Mouse (Mus musculus): ENCODE measurements around the gene Fermt1. TPM values are rescaled to one million over a fixed set of nuclear protein-coding genes. Genes with fewer than 3 reads are reported as not detected.

Gene Fermt1
- not detected for total RNA-seq (2021)
- long read RNA-seq, experiment 1, partial matches to known transcripts, result 0 of 1 reads
- long read RNA-seq, experiment 1, other reads (novel, unspliced or antisense), result 1 of 1 reads
- long read RNA-seq, experiment 2, result 0 reads

- peak; percentile 8 to 11 for DNase-seq
Measured at GRCm38 (mm10) chr2:132945326-132946207, at the start of gene Fermt1. Gene Fermt1 (minus strand): TSS chr2:132945906.

GRCm38 (mm10) chr2:132992659-132993531, 47.2 kb upstream of the Fermt1 start:
- peak; percentile 65 to 71 for DNase-seq

- DNase-seq, result peak; percentile 13 to 31
Measured at GRCm38 (mm10) chr2:132989778-132990564, 44.3 kb upstream of the Fermt1 start.

GRCm38 (mm10) chr2:132973346-132973745, 27.6 kb upstream of the Fermt1 start:
- DNase-seq, result no peak

GRCm38 (mm10) chr2:132970772-132971173, 25.1 kb upstream of the Fermt1 start:
- peak in 1 of 2 experiments; percentile 11 for DNase-seq

GRCm38 (mm10) chr2:132957786-132958185, 12.1 kb upstream of the Fermt1 start:
- no peak for DNase-seq

GRCm38 (mm10) chr2:132952197-132952596, 6.5 kb upstream of the Fermt1 start:
- no peak for DNase-seq

GRCm38 (mm10) chr2:132948174-132948573, 2.5 kb upstream of the Fermt1 start:
- DNase-seq, result no peak

- DNase-seq, result no peak
Measured at GRCm38 (mm10) chr2:132946976-132947375, 1.3 kb upstream of the Fermt1 start.

- no peak for DNase-seq
Measured at GRCm38 (mm10) chr2:132944711-132945325, 888 bp downstream of the Fermt1 start.

- no peak for DNase-seq
Measured at GRCm38 (mm10) chr2:132943997-132944396, 1.7 kb downstream of the Fermt1 start.

GRCm38 (mm10) chr2:132943596-132943995, 2.1 kb downstream of the Fermt1 start:
- no peak for DNase-seq

- no peak for DNase-seq
Measured at GRCm38 (mm10) chr2:132939056-132939455, 6.7 kb downstream of the Fermt1 start.

- no peak for DNase-seq
Measured at GRCm38 (mm10) chr2:132936176-132936575, 9.5 kb downstream of the Fermt1 start.

- no peak for DNase-seq
Measured at GRCm38 (mm10) chr2:132934711-132935110, 11.0 kb downstream of the Fermt1 start.

GRCm38 (mm10) chr2:132934142-132934541, 11.6 kb downstream of the Fermt1 start:
- no peak for DNase-seq

GRCm38 (mm10) chr2:132928999-132929398, 16.7 kb downstream of the Fermt1 start:
- DNase-seq, result no peak

GRCm38 (mm10) chr2:132927871-132928270, 17.8 kb downstream of the Fermt1 start:
- DNase-seq, result no peak

- DNase-seq, result no peak
Measured at GRCm38 (mm10) chr2:132927298-132927697, 18.4 kb downstream of the Fermt1 start.

GRCm38 (mm10) chr2:132923290-132924085, 22.2 kb downstream of the Fermt1 start:
- no peak for DNase-seq
